Mouse (Mus musculus): Measurements from ENCODE around the gene Dusp11. TPM values are rescaled to one million over a fixed set of nuclear protein-coding genes. Genes with fewer than 3 reads are reported as not detected.
A peak's percentile ranks its signal among the peaks of the same experiment; 100 is the strongest.
"Not testable (repeated sequence)": the region's sequence is repeated elsewhere in the genome, so short reads cannot be mapped to it uniquely, and the experiment has no call there.

Dusp11 gene
- total and polyA plus RNA-seq, 3 experiments, result 33.2 to 46.6 (median 35.7) TPM

DNA sequence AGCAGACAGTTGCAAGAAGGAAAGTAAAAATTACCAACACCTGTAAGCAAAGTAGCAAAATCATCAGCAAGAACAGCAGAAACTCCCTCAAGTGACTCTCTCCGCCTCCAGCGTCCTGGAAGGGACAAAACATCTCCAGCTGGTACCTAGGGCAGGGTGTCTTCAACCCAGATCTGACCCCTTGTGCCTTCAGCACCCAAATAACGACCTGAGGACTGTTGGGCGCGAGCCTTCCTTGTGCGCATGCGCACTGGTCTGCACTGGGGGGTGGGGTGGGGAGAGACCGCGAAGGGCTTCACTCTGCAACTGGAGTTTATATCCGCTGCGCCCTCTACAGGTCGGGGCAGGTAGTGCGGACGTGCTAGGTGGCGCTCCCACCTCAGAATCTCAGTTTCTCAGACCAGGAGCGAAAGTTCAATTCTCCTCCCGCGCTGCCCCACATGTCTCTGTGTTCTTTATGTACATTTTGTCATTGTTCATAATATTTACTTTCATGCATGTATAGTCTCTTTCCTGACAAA is 42.0 kb upstream of the Dusp11 start:
- Histone ChIP-seq H3K36me3 (replicated peaks in 1 of 2; ENCODE audit: control insufficient read depth in 1 of 2, insufficient read depth in 1 of 2, low read length in 1 of 2) (no peaks in the 10 kb centered on the region), H3K4me1 (ENCODE audit: control insufficient read depth in 1 of 2, insufficient read depth in 2 of 2) (peaks cover 0 to 3% of the 10 kb centered on the region in 2 experiments; a peak in 2 of 4 replicates), H3K27me3 (replicated peaks) (peaks cover 15% of the 10 kb centered on the region), H3K9ac (ENCODE audit: insufficient read depth, low read depth) (no peak overlapping the region), H3K9me3 (replicated peaks; ENCODE audit: low read length) (peaks cover 9% of the 10 kb centered on the region), H3K4me2 (ENCODE audit: insufficient read depth, low read depth, poor library complexity, severe bottlenecking) (no peak overlapping the region), H3K4me3 (replicated peaks in 1 of 3; ENCODE audit: low read depth in 2 of 3, low read length in 2 of 3, poor library complexity in 1 of 3) (no peak overlapping the region), H3K79me2 (replicated peaks; ENCODE audit: control insufficient read depth, extremely low read depth, insufficient read depth, poor library complexity, severe bottlenecking) (no peaks in the 10 kb centered on the region), H3K27ac (ENCODE audit: insufficient read depth, low read depth) (no peak overlapping the region)
- no peak for DNase-seq (ENCODE audit: extremely low read depth)
- in situ Hi-C loops (cut with MboI; ENCODE audit: low pct_ligation_motif_present, low pct_unique_long_range_greater_than_20kb, low sequenced_read_pairs), result loop anchor here (25.0 kb wide), 1 partner anchor 359 kb away; the partner anchor contains the start of genes Fam136a and Snrpg
- dilution Hi-C loops (cut with MboI; ENCODE audit: extremely low pct_ligation_motif_present, extremely low pct_unique_long_range_greater_than_20kb, low sequenced_read_pairs), result no loop called here
- TF ChIP-seq MAFK (IDR thresholded peaks at IDR 0.05; ENCODE audit: insufficient replicate concordance, low read length), result no peak
- TF ChIP-seq E2F4 (IDR thresholded peaks at IDR 0.05; ENCODE audit: insufficient replicate concordance, low read depth, low read length), result no peak
- peak in 1 of 2 experiments; percentile 49; a peak in 3 of 4 replicates for TF ChIP-seq CTCF (conservative IDR thresholded peaks at IDR 0.05 in 1 of 2, IDR thresholded peaks at IDR 0.05 in 1 of 2; ENCODE audit: low read depth in 2 of 2, low read length in 2 of 2)
- TF ChIP-seq NELFE (IDR thresholded peaks at IDR 0.05; ENCODE audit: low read depth, low read length), result no peak
- no peak for TF ChIP-seq ELF1 (IDR thresholded peaks at IDR 0.05; ENCODE audit: low read depth, low read length)
- no peak for TF ChIP-seq ZKSCAN1 (IDR thresholded peaks at IDR 0.05; ENCODE audit: borderline replicate concordance, low read depth, low read length)

GRCm38 (mm10) chr6:85990774-85991173 is 29.3 kb upstream of the Dusp11 start:
- H3K4me1 ChIP-seq (ENCODE audit: control insufficient read depth in 1 of 2, insufficient read depth in 2 of 2); H3K27ac ChIP-seq (ENCODE audit: insufficient read depth, low read depth); H3K9ac ChIP-seq (ENCODE audit: insufficient read depth, low read depth); in situ Hi-C loops (cut with MboI; ENCODE audit: low pct_ligation_motif_present, low pct_unique_long_range_greater_than_20kb, low sequenced_read_pairs); H3K79me2 ChIP-seq (replicated peaks; ENCODE audit: control insufficient read depth, extremely low read depth, insufficient read depth, poor library complexity, severe bottlenecking); H3K4me2 ChIP-seq (ENCODE audit: insufficient read depth, low read depth, poor library complexity, severe bottlenecking); H3K4me3 ChIP-seq (replicated peaks in 1 of 3; ENCODE audit: low read depth in 2 of 3, low read length in 2 of 3, poor library complexity in 1 of 3); H3K36me3 ChIP-seq (replicated peaks in 1 of 2; ENCODE audit: control insufficient read depth in 1 of 2, insufficient read depth in 1 of 2, low read length in 1 of 2); H3K9me3 ChIP-seq (replicated peaks; ENCODE audit: low read length); DNase-seq (ENCODE audit: extremely low read depth); dilution Hi-C loops (cut with MboI; ENCODE audit: extremely low pct_ligation_motif_present, extremely low pct_unique_long_range_greater_than_20kb, low sequenced_read_pairs): not testable (repeated sequence)
- peaks cover 49% of the 10 kb centered on the region for H3K27me3 ChIP-seq (replicated peaks)

DNA sequence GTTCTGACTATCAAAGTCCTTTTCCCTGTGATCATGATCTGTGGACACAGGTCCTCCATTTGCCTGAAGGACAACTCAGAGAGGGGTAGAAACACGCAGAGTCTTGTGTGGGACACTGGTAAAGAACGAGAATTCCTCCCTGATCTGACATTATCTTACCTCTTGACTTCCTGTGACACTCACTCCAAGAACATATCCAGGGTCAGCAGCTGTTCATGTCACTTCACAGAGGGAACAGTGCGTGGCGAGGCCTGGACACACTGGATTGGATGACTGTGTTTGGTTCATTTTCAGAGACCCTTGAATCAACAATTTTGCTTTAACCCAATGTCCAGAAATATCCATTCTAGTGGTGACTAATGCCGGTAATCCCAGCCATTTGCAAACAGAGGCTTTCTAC is 28.1 kb upstream of the Dusp11 start:
- H3K9me3 ChIP-seq (replicated peaks; ENCODE audit: low read length); H3K36me3 ChIP-seq (replicated peaks in 1 of 2; ENCODE audit: control insufficient read depth in 1 of 2, insufficient read depth in 1 of 2, low read length in 1 of 2); H3K9ac ChIP-seq (ENCODE audit: insufficient read depth, low read depth); H3K79me2 ChIP-seq (replicated peaks; ENCODE audit: control insufficient read depth, extremely low read depth, insufficient read depth, poor library complexity, severe bottlenecking); H3K4me3 ChIP-seq (replicated peaks in 1 of 3; ENCODE audit: low read depth in 2 of 3, low read length in 2 of 3, poor library complexity in 1 of 3); dilution Hi-C loops (cut with MboI; ENCODE audit: extremely low pct_ligation_motif_present, extremely low pct_unique_long_range_greater_than_20kb, low sequenced_read_pairs); H3K27ac ChIP-seq (ENCODE audit: insufficient read depth, low read depth); in situ Hi-C loops (cut with MboI; ENCODE audit: low pct_ligation_motif_present, low pct_unique_long_range_greater_than_20kb, low sequenced_read_pairs); DNase-seq (ENCODE audit: extremely low read depth); H3K4me1 ChIP-seq (ENCODE audit: control insufficient read depth in 1 of 2, insufficient read depth in 2 of 2); H3K4me2 ChIP-seq (ENCODE audit: insufficient read depth, low read depth, poor library complexity, severe bottlenecking): not testable (repeated sequence)
- peaks cover 54% of the 10 kb centered on the region for H3K27me3 ChIP-seq (replicated peaks)

GRCm38 (mm10) chr6:85984351-85984750 is 22.9 kb upstream of the Dusp11 start:
- Histone ChIP-seq H3K36me3 (replicated peaks in 1 of 2; ENCODE audit: control insufficient read depth in 1 of 2, insufficient read depth in 1 of 2, low read length in 1 of 2) (no peaks in the 10 kb centered on the region), H3K79me2 (replicated peaks; ENCODE audit: control insufficient read depth, extremely low read depth, insufficient read depth, poor library complexity, severe bottlenecking) (no peaks in the 10 kb centered on the region), H3K4me3 (replicated peaks in 1 of 3; ENCODE audit: low read depth in 2 of 3, low read length in 2 of 3, poor library complexity in 1 of 3) (no peak overlapping the region), H3K27me3 (replicated peaks) (peaks cover 32% of the 10 kb centered on the region), H3K9me3 (replicated peaks; ENCODE audit: low read length) (peaks cover 7% of the 10 kb centered on the region), H3K27ac (ENCODE audit: insufficient read depth, low read depth) (no peak overlapping the region), H3K4me1 (ENCODE audit: control insufficient read depth in 1 of 2, insufficient read depth in 2 of 2) (no peaks in the 10 kb centered on the region), H3K9ac (ENCODE audit: insufficient read depth, low read depth) (no peak overlapping the region), H3K4me2 (ENCODE audit: insufficient read depth, low read depth, poor library complexity, severe bottlenecking) (no peak overlapping the region)
- dilution Hi-C loops (cut with MboI; ENCODE audit: extremely low pct_ligation_motif_present, extremely low pct_unique_long_range_greater_than_20kb, low sequenced_read_pairs) (no loop called here), in situ Hi-C loops (cut with MboI; ENCODE audit: low pct_ligation_motif_present, low pct_unique_long_range_greater_than_20kb, low sequenced_read_pairs) (no loop called here)
- TF ChIP-seq GABPA (IDR thresholded peaks at IDR 0.05; ENCODE audit: insufficient replicate concordance, low read depth, low read length) (no peak), ZNF384 (IDR thresholded peaks at IDR 0.05; ENCODE audit: low read depth, low read length) (no peak)
- no peak for DNase-seq (ENCODE audit: extremely low read depth)

- H3K4me3 ChIP-seq (replicated peaks in 1 of 3; ENCODE audit: low read depth in 2 of 3, low read length in 2 of 3, poor library complexity in 1 of 3); dilution Hi-C loops (cut with MboI; ENCODE audit: extremely low pct_ligation_motif_present, extremely low pct_unique_long_range_greater_than_20kb, low sequenced_read_pairs); H3K79me2 ChIP-seq (replicated peaks; ENCODE audit: control insufficient read depth, extremely low read depth, insufficient read depth, poor library complexity, severe bottlenecking); H3K9ac ChIP-seq (ENCODE audit: insufficient read depth, low read depth); H3K27me3 ChIP-seq (replicated peaks); H3K4me2 ChIP-seq (ENCODE audit: insufficient read depth, low read depth, poor library complexity, severe bottlenecking); H3K4me1 ChIP-seq (ENCODE audit: control insufficient read depth in 1 of 2, insufficient read depth in 2 of 2); H3K36me3 ChIP-seq (replicated peaks in 1 of 2; ENCODE audit: control insufficient read depth in 1 of 2, insufficient read depth in 1 of 2, low read length in 1 of 2); in situ Hi-C loops (cut with MboI; ENCODE audit: low pct_ligation_motif_present, low pct_unique_long_range_greater_than_20kb, low sequenced_read_pairs); DNase-seq (ENCODE audit: extremely low read depth); H3K27ac ChIP-seq (ENCODE audit: insufficient read depth, low read depth): not testable (repeated sequence)
- peaks cover 23% of the 10 kb centered on the region for H3K9me3 ChIP-seq (replicated peaks; ENCODE audit: low read length)
Observed at GRCm38 (mm10) chr6:85978736-85979135, 17.3 kb upstream of the Dusp11 start.
